Comparison of ENCODE assay signal across 8 mouse cellular contexts in the genomic region with DNA sequence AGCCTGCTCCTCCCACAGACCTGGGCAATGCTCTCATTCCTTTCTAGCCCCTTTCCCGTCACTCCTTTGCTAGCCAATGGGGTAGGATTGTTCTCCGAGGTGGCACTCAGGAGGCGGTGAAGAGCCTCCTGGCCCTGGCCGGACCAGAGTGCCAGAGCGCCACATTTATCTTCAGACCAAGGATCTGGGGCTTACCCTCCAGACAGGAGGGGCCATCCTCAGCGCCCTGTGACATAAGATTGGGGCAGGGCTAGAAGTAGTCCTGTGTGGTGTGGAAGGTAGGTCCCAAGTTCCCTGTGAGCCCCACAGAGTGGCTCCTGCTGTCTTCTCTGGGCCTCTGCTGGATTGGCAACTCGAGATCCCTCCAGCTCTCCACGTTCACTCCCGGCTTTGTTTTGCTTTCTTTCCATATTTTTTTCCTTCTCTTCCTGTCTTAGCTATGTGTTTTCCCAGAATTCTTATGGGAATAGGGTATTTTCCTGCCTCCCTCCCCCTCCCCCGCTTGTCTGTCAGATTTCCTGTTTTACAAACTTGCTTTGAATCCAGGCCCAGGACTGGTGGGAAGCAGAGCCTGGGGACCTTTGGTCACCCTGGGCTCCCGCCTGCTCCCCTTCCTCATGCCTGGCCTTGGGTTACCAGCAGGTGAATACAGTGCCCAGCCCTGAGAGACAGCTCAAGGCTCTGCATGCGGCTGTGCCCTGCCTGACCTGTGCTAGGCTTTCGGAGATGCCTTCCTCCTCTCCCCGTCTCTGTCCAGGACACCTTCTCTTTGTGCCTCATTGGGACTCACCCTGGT.
DNase-seq lines count a peak whose midpoint lies in the region; ATAC-seq lines count a peak whose summit lies in the region.

No protein-coding gene starts in this region.

- 0 out of 2 replicates have a peak overlapping the region, but pooled peaks have one; percentile 18 for H3K9ac ChIP-seq in kidney, embryonic 14.5 days (ENCODE audit: low read depth, low read length)
- H3K9ac ChIP-seq in neural tube, embryonic 12.5 days: 0 out of 2 replicates have a peak overlapping the region, but pooled peaks have one; percentile 21

- H3K27ac ChIP-seq in kidney, embryonic 14.5 days (ENCODE audit: low read depth, low read length): peak overlapping the region; percentile 77
- H3K27ac ChIP-seq in heart, embryonic 10.5 days: peak overlapping the region; percentile 79
- H3K27ac ChIP-seq in neural tube, embryonic 12.5 days: no peak overlapping the region

- ATAC-seq in kidney, embryonic 14.5 days (ENCODE audit: low FRiP score, low TSS enrichment): 0 out of 2 replicates have a peak, but pooled peaks have one; percentile 37
- no peak for ATAC-seq in neural tube, embryonic 12.5 days (ENCODE audit: low FRiP score, low read depth)
- no peak for ATAC-seq in monocyte, adult 5-6 weeks (replicated peaks; ENCODE audit: insufficient number of reproducible peaks, low FRiP score, low TSS enrichment, poor library complexity, severe bottlenecking)

- H3K4me2 ChIP-seq in kidney, embryonic 14.5 days (replicated peaks; ENCODE audit: low read depth, low read length): peak overlapping the region; percentile 27
- H3K4me2 ChIP-seq in neural tube, embryonic 12.5 days (replicated peaks): peak overlapping the region; percentile 20; the same call in 1 of the 2 replicates

- no peaks in the 10 kb centered on the region for H3K36me3 ChIP-seq in kidney, embryonic 14.5 days (ENCODE audit: control insufficient read depth, insufficient read depth, low read length)
- 0 out of 2 replicates have a peak, but pooled peaks cover 4% of the 10 kb centered on the region for H3K36me3 ChIP-seq in heart, embryonic 10.5 days
- H3K36me3 ChIP-seq in neural tube, embryonic 12.5 days: 0 out of 2 replicates have a peak, but pooled peaks cover 4% of the 10 kb centered on the region

- no peak for DNase-seq in kidney, adult 8-10 months
- no peak for DNase-seq in heart, embryonic 10.5 days (ENCODE audit: low spot score)
- DNase-seq in kidney, postnatal 25 days: peak; percentile 55 to 63
- DNase-seq in right cerebral cortex, postnatal 36 days (ENCODE audit: low spot score in 2 of 2): no peak
- DNase-seq in adrenal gland, postnatal 14 days: no peak

- 57% methylated on average over 14 of the region's 14 CpGs for WGBS in kidney, embryonic 14.5 days
- 57% methylated on average over 14 of the region's 14 CpGs for WGBS in heart, embryonic 10.5 days
- 74% methylated on average over 14 of the region's 14 CpGs for WGBS in neural tube, embryonic 12.5 days

- no peaks in the 10 kb centered on the region for H3K27me3 ChIP-seq in kidney, embryonic 14.5 days (ENCODE audit: control insufficient read depth, insufficient read depth, low read length)
- peaks cover 93% of the 10 kb centered on the region for H3K27me3 ChIP-seq in heart, embryonic 10.5 days (ENCODE audit: insufficient read depth, poor library complexity, severe bottlenecking)
- no peaks in the 10 kb centered on the region for H3K27me3 ChIP-seq in neural tube, embryonic 12.5 days (replicated peaks)

- no peak overlapping the region for H3K4me3 ChIP-seq in kidney, embryonic 14.5 days (ENCODE audit: low read length)
- peak overlapping the region; percentile 52 for H3K4me3 ChIP-seq in heart, embryonic 10.5 days
- H3K4me3 ChIP-seq in neural tube, embryonic 12.5 days: no peak overlapping the region

- no peaks in the 10 kb centered on the region for H3K9me3 ChIP-seq in kidney, embryonic 14.5 days (ENCODE audit: control insufficient read depth, low read length)
- no peaks in the 10 kb centered on the region for H3K9me3 ChIP-seq in heart, embryonic 10.5 days
- no peaks in the 10 kb centered on the region for H3K9me3 ChIP-seq in neural tube, embryonic 12.5 days

- peaks cover 51% of the 10 kb centered on the region for H3K4me1 ChIP-seq in kidney, embryonic 14.5 days (ENCODE audit: control insufficient read depth, insufficient read depth, low read length)
- H3K4me1 ChIP-seq in heart, embryonic 10.5 days: peaks cover 68% of the 10 kb centered on the region
- H3K4me1 ChIP-seq in neural tube, embryonic 12.5 days: peaks cover 77% of the 10 kb centered on the region

Comparison
In these comparisons a context has a peak if more than half of its experiments do, and no peak if none do; other contexts are left out.
1. DNase-seq: peak in kidney, postnatal 25 days (2 of 2); none in kidney, adult 8-10 months (0 of 2), heart, embryonic 10.5 days (single experiment), right cerebral cortex, postnatal 36 days (0 of 2) and adrenal gland, postnatal 14 days (single experiment).